In the genomic region with DNA sequence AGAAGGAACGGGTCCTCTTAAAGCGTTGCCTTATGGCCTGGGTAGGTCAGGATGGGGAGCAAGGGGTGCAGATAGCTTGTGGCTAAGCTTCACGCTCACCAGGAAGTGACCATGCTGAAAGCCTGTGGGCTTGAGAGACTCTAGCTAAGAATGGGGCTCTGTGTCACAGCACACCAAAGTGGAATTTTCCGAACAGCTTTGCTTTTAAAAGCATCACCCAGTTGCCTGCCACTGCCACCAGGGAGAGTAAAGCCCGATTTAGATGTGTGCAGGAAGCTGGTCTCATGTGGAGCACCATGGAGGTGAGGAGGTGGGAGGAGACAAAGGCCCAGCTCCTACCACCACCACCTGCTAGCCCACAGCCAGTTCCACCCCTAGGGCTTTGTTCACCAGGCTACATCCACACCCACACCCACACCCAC, we compare ENCODE assay signal across 15 mouse cellular contexts. TPM values are rescaled to one million over a fixed set of nuclear protein-coding genes. Genes with fewer than 3 reads are reported as not detected.
DNase-seq lines count a peak whose midpoint lies in the region; ATAC-seq and TF ChIP-seq lines count a peak whose summit lies in the region.
"Had no signal": no experiment of that assay in that cellular context is flagged by ENCODE, and none has a peak within 500 bp of the region (broad histone marks: within the 10 kb centered on the region; RNA-seq: fewer than 3 reads in every experiment).

No protein-coding gene starts in this region.

- H3K9ac ChIP-seq in heart, adult 2 months (ENCODE audit: low read depth, low read length): no peak overlapping the region
- H3K9ac ChIP-seq: embryonic facial prominence, embryonic 13.5 days had no signal

- no peaks in the 10 kb centered on the region for H3K4me1 ChIP-seq in heart, adult 2 months (ENCODE audit: control insufficient read depth, insufficient read depth, low read length)
- H3K4me1 ChIP-seq: embryonic facial prominence, embryonic 13.5 days had no signal

- TF ChIP-seq EP300 in heart, adult 2 months (IDR thresholded peaks at IDR 0.05; ENCODE audit: insufficient read depth, low read depth, low read length): no peak

- ATAC-seq in frontal cortex, adult (ENCODE audit: low TSS enrichment): peak; percentile 78
- ATAC-seq in megakaryocyte, adult 5-6 weeks (ENCODE audit: poor library complexity, severe bottlenecking): peak; percentile 54; the same call in 1 of the 2 replicates
- ATAC-seq: hindbrain, postnatal 0 days had no signal

- no peak overlapping the region for H3K27ac ChIP-seq in heart, adult 2 months
- H3K27ac ChIP-seq: embryonic facial prominence, embryonic 13.5 days; hindbrain, postnatal 0 days had no signal

- no peak for TF ChIP-seq POLR2A in heart, adult 2 months (IDR thresholded peaks at IDR 0.05; ENCODE audit: insufficient read depth, low read depth, low read length)

- no peaks in the 10 kb centered on the region for H3K79me2 ChIP-seq in heart, adult 2 months (replicated peaks; ENCODE audit: control insufficient read depth, insufficient read depth, low read length)

- H3K4me3 ChIP-seq in heart, adult 2 months: no peak overlapping the region
- H3K4me3 ChIP-seq: embryonic facial prominence, embryonic 13.5 days had no signal

- TF ChIP-seq CTCF in heart, adult 2 months (IDR thresholded peaks at IDR 0.05): no peak

- intact Hi-C loops in left cerebral cortex, postnatal 36 days (cut with DNase I): no loop called here
- intact Hi-C loops in heart, adult 2 months (cut with DNase I): no loop called here

- H3K27me3 ChIP-seq in heart, adult 2 months (ENCODE audit: control insufficient read depth, insufficient read depth, low read length): no peaks in the 10 kb centered on the region
- H3K27me3 ChIP-seq: embryonic facial prominence, embryonic 13.5 days had no signal

- DNase-seq in frontal cortex, postnatal 14 days (ENCODE audit: low spot score in 2 of 2): no peak
- peak; percentile 54 to 63 for DNase-seq in left cerebral cortex, postnatal 36 days (ENCODE audit: low spot score in 2 of 2)
- no peak for DNase-seq in left cerebral cortex, adult 11 months (ENCODE audit: low spot score)
- DNase-seq in 3T3-L1 (ENCODE audit: low read depth, low spot score): peak; percentile 38
- no peak for DNase-seq in heart, adult 2 months
- DNase-seq in lung, postnatal 10 days: no peak
- DNase-seq: cerebellum, postnatal 25 days; heart, postnatal 14 days; kidney, adult 9 months; lung, postnatal 36 days; midbrain, embryonic 14.5 days had no signal

- no peaks in the 10 kb centered on the region for H3K36me3 ChIP-seq in heart, adult 2 months (ENCODE audit: control insufficient read depth, insufficient read depth, low read length)
- H3K36me3 ChIP-seq: embryonic facial prominence, embryonic 13.5 days had no signal

- 47% methylated on average over 5 of the region's 5 CpGs for WGBS in heart, adult 2 months

RNA-seq across cellular contexts. Expression of a gene that starts 2.6 kb away (rescaled TPM):
- total RNA-seq in left cerebral cortex, postnatal 36 days (2021): 10 to 100 TPM; 73.1 to 79.2 TPM
- 22.3 and 25.5 TPM in 2 replicates for total RNA-seq in megakaryocyte, adult 5-6 weeks (2015)
- 11.2 and 16.2 TPM in 2 replicates for total RNA-seq in megakaryocyte, adult 5-6 weeks (2017)
- 10 to 100 TPM; 11.7 to 12.4 TPM for total RNA-seq in heart, adult 2 months (2021)
- 13.0 and 20.4 TPM in 2 replicates for polyA plus RNA-seq in heart, adult 2 months (2012; rRNA removed)

Comparison
In these comparisons a context has a peak if more than half of its experiments do, and no peak if none do; other contexts are left out.
1. DNase-seq: peak in left cerebral cortex, postnatal 36 days (2 of 2) and 3T3-L1 (single experiment); none in frontal cortex, postnatal 14 days (0 of 2), left cerebral cortex, adult 11 months (single experiment), heart, adult 2 months (0 of 2) and lung, postnatal 10 days (single experiment).